Mouse (Mus musculus): ENCODE results near the gene Trip6. TPM values are rescaled to one million over a fixed set of nuclear protein-coding genes. Genes with fewer than 3 reads are reported as not detected.

Gene Trip6
- 46.2 TPM for polyA plus RNA-seq (2012; fragmentation: generic; extraction: Trizol)

GRCm38 (mm10) chr5:137314193-137315083, at the start of gene Trip6:
Gene Trip6 (minus strand): TSS chr5:137314404.
- H3K4me2 ChIP-seq (ENCODE audit: low read depth) = peak within 1 kb of the TSS; percentile 91
- peak within 1 kb of the TSS; percentile 76 for H3K4me3 ChIP-seq
- peaks cover 20% of the 10 kb centered on the region for H3K79me2 ChIP-seq (ENCODE audit: control insufficient read depth, insufficient read depth)
- H3ac ChIP-seq (ENCODE audit: control insufficient read depth, insufficient read length) = peak within 1 kb of the TSS; percentile 32
- TF ChIP-seq MYOD1 (IDR thresholded peaks at IDR 0.05; ENCODE audit: control insufficient read depth in 1 of 3, insufficient read length in 2 of 3, low read depth in 2 of 3) (no peak), REST (IDR thresholded peaks at IDR 0.05; ENCODE audit: insufficient read depth, insufficient read length) (no peak), TCF3 (IDR thresholded peaks at IDR 0.05; ENCODE audit: insufficient read length, low read depth) (no peak), POLR2AphosphoS2 (IDR thresholded peaks at IDR 0.05; ENCODE audit: insufficient read length, low read depth) (peak; percentile 82), CEBPB (IDR thresholded peaks at IDR 0.05; ENCODE audit: insufficient read depth, poor library complexity, severe bottlenecking) (no peak), USF1 (IDR thresholded peaks at IDR 0.05; ENCODE audit: low read depth) (peak; percentile 99), POLR2A (IDR thresholded peaks at IDR 0.05; ENCODE audit: insufficient read length, low read depth) (peak; percentile 52)
- H3K36me3 ChIP-seq (ENCODE audit: control insufficient read depth, insufficient read depth) = peaks cover 3% of the 10 kb centered on the region
- H3K27me3 ChIP-seq (ENCODE audit: control insufficient read depth, insufficient read depth, insufficient read length) = no peaks in the 10 kb centered on the region

GRCm38 (mm10) chr5:137358382-137358781, 44.2 kb upstream of the Trip6 start:
- H3K4me2 ChIP-seq (ENCODE audit: low read depth) = no peak overlapping the region

GRCm38 (mm10) chr5:137354091-137354490, 39.9 kb upstream of the Trip6 start:
- Histone ChIP-seq H3K36me3 (ENCODE audit: control insufficient read depth, insufficient read depth) (no peaks in the 10 kb centered on the region), H3K79me2 (ENCODE audit: control insufficient read depth, insufficient read depth) (peaks cover 12% of the 10 kb centered on the region), H3ac (ENCODE audit: control insufficient read depth, insufficient read length) (no peak overlapping the region), H3K4me3 (no peak overlapping the region), H3K4me2 (ENCODE audit: low read depth) (no peak overlapping the region), H3K27me3 (ENCODE audit: control insufficient read depth, insufficient read depth, insufficient read length) (no peaks in the 10 kb centered on the region)
- TF ChIP-seq MYOD1 (IDR thresholded peaks at IDR 0.05; ENCODE audit: control insufficient read depth in 1 of 3, insufficient read length in 2 of 3, low read depth in 2 of 3) (no peak), E2F4 (IDR thresholded peaks at IDR 0.05; ENCODE audit: insufficient read depth) (no peak), TCF3 (IDR thresholded peaks at IDR 0.05; ENCODE audit: insufficient read length, low read depth) (no peak)

More at GRCm38 (mm10) chr5:137358382-137358781, 44.2 kb upstream of the Trip6 start:
- H3K79me2 ChIP-seq (ENCODE audit: control insufficient read depth, insufficient read depth) = no peaks in the 10 kb centered on the region
- TF ChIP-seq POLR2A (IDR thresholded peaks at IDR 0.05; ENCODE audit: insufficient read length, low read depth) (no peak), MYOG (IDR thresholded peaks at IDR 0.05; ENCODE audit: control insufficient read depth in 1 of 3, insufficient read depth in 1 of 3, insufficient read length in 2 of 3, low read depth in 2 of 3) (no peak), TCF12 (IDR thresholded peaks at IDR 0.05; ENCODE audit: insufficient read depth, poor library complexity, severe bottlenecking) (no peak), SRF (IDR thresholded peaks at IDR 0.05; ENCODE audit: control insufficient read depth, insufficient read length, low read depth) (no peak), USF1 (IDR thresholded peaks at IDR 0.05; ENCODE audit: low read depth) (no peak)
- H3K27me3 ChIP-seq (ENCODE audit: control insufficient read depth, insufficient read depth, insufficient read length) = no peaks in the 10 kb centered on the region
- no peak overlapping the region for H3K4me3 ChIP-seq
- H3K36me3 ChIP-seq (ENCODE audit: control insufficient read depth, insufficient read depth) = peaks cover 5% of the 10 kb centered on the region
- H3ac ChIP-seq (ENCODE audit: control insufficient read depth, insufficient read length) = no peak overlapping the region

- no peaks in the 10 kb centered on the region for H3K36me3 ChIP-seq (ENCODE audit: control insufficient read depth, insufficient read depth)
- H3ac ChIP-seq (ENCODE audit: control insufficient read depth, insufficient read length) = no peak overlapping the region
- H3K4me3 ChIP-seq = peak overlapping the region; percentile 64
- no peaks in the 10 kb centered on the region for H3K27me3 ChIP-seq (ENCODE audit: control insufficient read depth, insufficient read depth, insufficient read length)
- H3K79me2 ChIP-seq (ENCODE audit: control insufficient read depth, insufficient read depth) = peaks cover 12% of the 10 kb centered on the region
- TF ChIP-seq SRF (IDR thresholded peaks at IDR 0.05; ENCODE audit: control insufficient read depth, insufficient read length, low read depth) (no peak), MYOG (IDR thresholded peaks at IDR 0.05; ENCODE audit: control insufficient read depth in 1 of 3, insufficient read depth in 1 of 3, insufficient read length in 2 of 3, low read depth in 2 of 3) (no peak), MAX (IDR thresholded peaks at IDR 0.05; ENCODE audit: low read depth) (no peak), USF1 (IDR thresholded peaks at IDR 0.05; ENCODE audit: low read depth) (no peak), TCF3 (IDR thresholded peaks at IDR 0.05; ENCODE audit: insufficient read length, low read depth) (no peak), MYOD1 (IDR thresholded peaks at IDR 0.05; ENCODE audit: control insufficient read depth in 1 of 3, insufficient read length in 2 of 3, low read depth in 2 of 3) (no peak), TCF12 (IDR thresholded peaks at IDR 0.05; ENCODE audit: insufficient read depth, poor library complexity, severe bottlenecking) (no peak), POLR2A (IDR thresholded peaks at IDR 0.05; ENCODE audit: insufficient read length, low read depth) (no peak), CEBPB (IDR thresholded peaks at IDR 0.05; ENCODE audit: insufficient read depth, poor library complexity, severe bottlenecking) (no peak), POLR2AphosphoS2 (IDR thresholded peaks at IDR 0.05; ENCODE audit: insufficient read length, low read depth) (no peak), E2F4 (IDR thresholded peaks at IDR 0.05; ENCODE audit: insufficient read depth) (no peak), REST (IDR thresholded peaks at IDR 0.05; ENCODE audit: insufficient read depth, insufficient read length) (no peak)
- peak overlapping the region; percentile 80 for H3K4me2 ChIP-seq (ENCODE audit: low read depth)
Observed at GRCm38 (mm10) chr5:137352011-137352975, 38.1 kb upstream of the Trip6 start.
